Mouse (Mus musculus) midbrain, embryonic 14.5 days (tissue): ENCODE results near the gene Jakmip3. TPM values are rescaled to one million over a fixed set of nuclear protein-coding genes. Genes with fewer than 3 reads are reported as not detected.

ENCODE experiments used
- ATAC-seq: fragments of 200-750 bp; cut with Nextera tagmentation; 2 replicates; pipeline ENCODE4 v1.8.0; 2017; ENCODE audit warnings: moderate number of reproducible peaks, moderate library complexity; ENCODE audit not compliant: low FRiP score, low TSS enrichment
- DNase-seq: peaks from one replicate; pipeline ENCODE4 v3.0.0-alpha.2; 2015
- H3K27ac ChIP-seq: fragments of 300-500 bp; sonication (generic); replicated peaks from 2 replicates; pipeline ENCODE4 v1.5.1; 2014; ENCODE audit warnings: mild to moderate bottlenecking, low read depth, low read length, moderate library complexity
- H3K27me3 ChIP-seq: fragments of 300-500 bp; sonication (generic); 2 replicates; pipeline ENCODE4 v1.6.1; 2014; ENCODE audit warnings: low read length, control low read depth, mixed read lengths; ENCODE audit not compliant: control insufficient read depth, insufficient read depth
- H3K36me3 ChIP-seq: fragments of 300-500 bp; sonication (generic); 2 replicates; pipeline ENCODE4 v1.6.1; 2014; ENCODE audit warnings: low read length, control low read depth; ENCODE audit not compliant: control insufficient read depth, insufficient read depth
- H3K4me1 ChIP-seq: fragments of 300-500 bp; sonication (generic); 2 replicates; pipeline ENCODE4 v1.6.1; 2014; ENCODE audit warnings: mild to moderate bottlenecking, antibody characterized with exemption, low read length, control low read depth; ENCODE audit not compliant: control insufficient read depth, insufficient read depth
- H3K4me2 ChIP-seq: fragments of 300-500 bp; sonication (generic); 2 replicates; pipeline ENCODE4 v1.6.1; 2014; ENCODE audit warnings: mild to moderate bottlenecking, low read length, moderate library complexity
- H3K4me3 ChIP-seq: fragments of 300-500 bp; sonication (generic); replicated peaks from 2 replicates; pipeline ENCODE4 v1.5.1; 2014; ENCODE audit warnings: low read depth, low read length
- H3K9ac ChIP-seq: fragments of 300-500 bp; sonication (generic); replicated peaks from 2 replicates; pipeline ENCODE4 v1.6.1; 2014; ENCODE audit warnings: mild to moderate bottlenecking, low read length, moderate library complexity
- H3K9me3 ChIP-seq: fragments of 300-500 bp; sonication (generic); 2 replicates; pipeline ENCODE4 v1.6.1; 2016; ENCODE audit warnings: low read length, control low read depth, mixed read lengths; ENCODE audit not compliant: control insufficient read depth
- WGBS: fragments of 180-500 bp; shearing (Covaris S2); extraction: QIAGEN DNeasy Blood & Tissue Kit; methylation state at CpG from one replicate; pipeline ENCODE4 v1.1.7; 2014; 5-methylcytosine and 5-hydroxymethylcytosine counted together
- polyA plus RNA-seq: library from polyadenylated mRNA; unstranded; fragments of >200 nt; fragmentation: Nextera tagmentation; extraction: Ambion mirVana; gene quantifications from 2 replicates; pipeline ENCODE4 v1.2.1, GENCODE M21; 2014

Gene Jakmip3
- polyA plus RNA-seq, 1 experiment from 2014 or later: 5.4 TPM

GRCm38 (mm10) chr7:139103960-139104381 lies 163.4 kb downstream of the Jakmip3 start:
- Histone ChIP-seq H3K9ac (no peak overlapping the region), H3K4me1 (no peaks in the 10 kb centered on the region), H3K4me3 (no peak overlapping the region), H3K27ac (no peak overlapping the region), H3K4me2 (no peak overlapping the region), H3K36me3 (peaks cover 26% of the 10 kb centered on the region), H3K9me3 (no peaks in the 10 kb centered on the region), H3K27me3 (no peaks in the 10 kb centered on the region)
- 67% methylated on average over 10 of the region's 10 CpGs for WGBS
- ATAC-seq (peak; percentile 57; the same call in 1 of the 2 replicates), DNase-seq (no peak)

- Histone ChIP-seq H3K27me3 (no peaks in the 10 kb centered on the region), H3K4me1 (no peaks in the 10 kb centered on the region), H3K9me3 (no peaks in the 10 kb centered on the region), H3K36me3 (peaks cover 17% of the 10 kb centered on the region), H3K4me2 (no peak overlapping the region), H3K9ac (no peak overlapping the region), H3K27ac (no peak overlapping the region), H3K4me3 (no peak overlapping the region)
- DNase-seq: no peak
- WGBS: 81% methylated on average over 5 of the region's 5 CpGs
- ATAC-seq: no peak
Observed at GRCm38 (mm10) chr7:139105076-139105475, 164.5 kb downstream of the Jakmip3 start.

GRCm38 (mm10) chr7:139105705-139106104 lies 165.2 kb downstream of the Jakmip3 start:
- DNase-seq (no peak), ATAC-seq (no peak)
- H3K9me3 ChIP-seq: no peaks in the 10 kb centered on the region
- H3K27me3 ChIP-seq: no peaks in the 10 kb centered on the region
- H3K27ac ChIP-seq: no peak overlapping the region
- H3K4me1 ChIP-seq: no peaks in the 10 kb centered on the region
- no peak overlapping the region for H3K4me2 ChIP-seq
- H3K9ac ChIP-seq: no peak overlapping the region
- H3K36me3 ChIP-seq: peaks cover 10% of the 10 kb centered on the region
- WGBS: 88% methylated on average over 7 of the region's 7 CpGs
- H3K4me3 ChIP-seq: no peak overlapping the region

GRCm38 (mm10) chr7:139107908-139108650 lies 167.5 kb downstream of the Jakmip3 start:
- Histone ChIP-seq H3K27ac (no peak overlapping the region), H3K36me3 (no peaks in the 10 kb centered on the region), H3K4me3 (no peak overlapping the region), H3K4me2 (no peak overlapping the region), H3K27me3 (no peaks in the 10 kb centered on the region), H3K9ac (no peak overlapping the region), H3K4me1 (no peaks in the 10 kb centered on the region), H3K9me3 (no peaks in the 10 kb centered on the region)
- WGBS: 88% methylated on average over 9 of the region's 9 CpGs
- ATAC-seq: no peak
- no peak for DNase-seq

- no peak overlapping the region for H3K4me2 ChIP-seq
- WGBS: 42% methylated on average over 13 of the region's 13 CpGs
- no peaks in the 10 kb centered on the region for H3K27me3 ChIP-seq
- H3K4me3 ChIP-seq: no peak overlapping the region
- DNase-seq: peak; percentile 92
- no peaks in the 10 kb centered on the region for H3K36me3 ChIP-seq
- H3K9ac ChIP-seq: no peak overlapping the region
- no peaks in the 10 kb centered on the region for H3K4me1 ChIP-seq
- peak; percentile 48; the same call in 1 of the 2 replicates for ATAC-seq
- H3K9me3 ChIP-seq: no peaks in the 10 kb centered on the region
- no peak overlapping the region for H3K27ac ChIP-seq
Observed at GRCm38 (mm10) chr7:139119152-139119774, 178.7 kb downstream of the Jakmip3 start.

GRCm38 (mm10) chr7:139119775-139120153 lies 179.2 kb downstream of the Jakmip3 start:
- no peak overlapping the region for H3K4me3 ChIP-seq
- H3K9me3 ChIP-seq: no peaks in the 10 kb centered on the region
- H3K4me1 ChIP-seq: no peaks in the 10 kb centered on the region
- H3K27me3 ChIP-seq: no peaks in the 10 kb centered on the region
- 65% methylated on average over 2 of the region's 2 CpGs for WGBS
- no peak overlapping the region for H3K27ac ChIP-seq
- no peak overlapping the region for H3K4me2 ChIP-seq
- no peak for ATAC-seq
- DNase-seq: no peak
- no peak overlapping the region for H3K9ac ChIP-seq
- H3K36me3 ChIP-seq: no peaks in the 10 kb centered on the region

- H3K9me3 ChIP-seq: no peaks in the 10 kb centered on the region
- H3K36me3 ChIP-seq: no peaks in the 10 kb centered on the region
- no peak overlapping the region for H3K27ac ChIP-seq
- no peak overlapping the region for H3K4me2 ChIP-seq
- no peaks in the 10 kb centered on the region for H3K27me3 ChIP-seq
- no peak overlapping the region for H3K4me3 ChIP-seq
- DNase-seq (no peak), ATAC-seq (no peak)
- WGBS: 93% methylated on average over 4 of the region's 4 CpGs
- no peak overlapping the region for H3K9ac ChIP-seq
- H3K4me1 ChIP-seq: 0 out of 2 replicates have a peak, but pooled peaks cover 3% of the 10 kb centered on the region
Observed at GRCm38 (mm10) chr7:139125881-139126280, 185.4 kb downstream of the Jakmip3 start.

GRCm38 (mm10) chr7:139126549-139126948 lies 186.0 kb downstream of the Jakmip3 start:
- DNase-seq: no peak
- no peaks in the 10 kb centered on the region for H3K36me3 ChIP-seq
- H3K27ac ChIP-seq: no peak overlapping the region
- H3K4me1 ChIP-seq: 0 out of 2 replicates have a peak, but pooled peaks cover 3% of the 10 kb centered on the region
- no peak overlapping the region for H3K9ac ChIP-seq
- WGBS: 70% methylated on average over 7 of the region's 7 CpGs
- H3K4me3 ChIP-seq: no peak overlapping the region
- H3K4me2 ChIP-seq: no peak overlapping the region
- H3K27me3 ChIP-seq: no peaks in the 10 kb centered on the region
- H3K9me3 ChIP-seq: no peaks in the 10 kb centered on the region
- no peak for ATAC-seq

GRCm38 (mm10) chr7:139128994-139129393 lies 188.5 kb downstream of the Jakmip3 start:
- DNase-seq: no peak
- no peak overlapping the region for H3K27ac ChIP-seq
- ATAC-seq: no peak
- H3K4me1 ChIP-seq: peaks cover 6% of the 10 kb centered on the region; the same call in 1 of the 2 replicates
- WGBS: 78% methylated on average over 4 of the region's 4 CpGs
- no peak overlapping the region for H3K4me2 ChIP-seq
- H3K27me3 ChIP-seq: no peaks in the 10 kb centered on the region
- H3K9ac ChIP-seq: no peak overlapping the region
- no peaks in the 10 kb centered on the region for H3K36me3 ChIP-seq
- no peaks in the 10 kb centered on the region for H3K9me3 ChIP-seq
- no peak overlapping the region for H3K4me3 ChIP-seq
